Mouse (Mus musculus): ENCODE measurements around the gene Akt1s1.
"Not testable (repeated sequence)": the region's sequence is repeated elsewhere in the genome, so short reads cannot be mapped to it uniquely, and the experiment has no call there.

Gene Akt1s1

GRCm38 (mm10) chr7:44867802-44868201, 19.0 kb downstream of the Akt1s1 start:
- no peak for DNase-seq (ENCODE audit: low read depth in 1 of 2, low spot score in 2 of 2)

GRCm38 (mm10) chr7:44868465-44868864, 19.7 kb downstream of the Akt1s1 start:
- DNase-seq (ENCODE audit: low read depth in 1 of 2, low spot score in 2 of 2), result no peak

- DNase-seq (ENCODE audit: low read depth in 1 of 2, low spot score in 2 of 2), result no peak
Observed at GRCm38 (mm10) chr7:44868919-44869696, 20.3 kb downstream of the Akt1s1 start.

GRCm38 (mm10) chr7:44869697-44870528, 21.1 kb downstream of the Akt1s1 start, which contains the start of gene Ptov1:
Gene Ptov1 (minus strand): TSS chr7:44869788.
- peak; percentile 73 to 79 for DNase-seq (ENCODE audit: low read depth in 1 of 2, low spot score in 2 of 2)

GRCm38 (mm10) chr7:44870614-44871013, 21.8 kb downstream of the Akt1s1 start:
- no peak for DNase-seq (ENCODE audit: low read depth in 1 of 2, low spot score in 2 of 2)

- no peak for DNase-seq (ENCODE audit: low read depth in 1 of 2, low spot score in 2 of 2)
Observed at GRCm38 (mm10) chr7:44871181-44871580, 22.4 kb downstream of the Akt1s1 start.

- not testable (repeated sequence) for DNase-seq (ENCODE audit: low read depth in 1 of 2, low spot score in 2 of 2)
Observed at GRCm38 (mm10) chr7:44871774-44872173, 23.0 kb downstream of the Akt1s1 start.

GRCm38 (mm10) chr7:44877833-44878232, 29.0 kb downstream of the Akt1s1 start:
- no peak for DNase-seq (ENCODE audit: low read depth in 1 of 2, low spot score in 2 of 2)

- no peak for DNase-seq (ENCODE audit: low read depth in 1 of 2, low spot score in 2 of 2)
Observed at GRCm38 (mm10) chr7:44883036-44883435, 34.2 kb downstream of the Akt1s1 start.

- DNase-seq (ENCODE audit: low read depth in 1 of 2, low spot score in 2 of 2), result no peak
Observed at GRCm38 (mm10) chr7:44884637-44885036, 35.8 kb downstream of the Akt1s1 start.

GRCm38 (mm10) chr7:44886964-44887363, 38.2 kb downstream of the Akt1s1 start:
- no peak for DNase-seq (ENCODE audit: low read depth in 1 of 2, low spot score in 2 of 2)

- DNase-seq (ENCODE audit: low read depth in 1 of 2, low spot score in 2 of 2), result no peak
Observed at GRCm38 (mm10) chr7:44888256-44889105, 39.7 kb downstream of the Akt1s1 start.

GRCm38 (mm10) chr7:44890180-44890579, 41.4 kb downstream of the Akt1s1 start:
- DNase-seq (ENCODE audit: low read depth in 1 of 2, low spot score in 2 of 2), result no peak

- no peak for DNase-seq (ENCODE audit: low read depth in 1 of 2, low spot score in 2 of 2)
Observed at GRCm38 (mm10) chr7:44890737-44891136, 41.9 kb downstream of the Akt1s1 start.

GRCm38 (mm10) chr7:44891611-44892010, 42.8 kb downstream of the Akt1s1 start:
- no peak for DNase-seq (ENCODE audit: low read depth in 1 of 2, low spot score in 2 of 2)

GRCm38 (mm10) chr7:44892276-44892921, 43.6 kb downstream of the Akt1s1 start, which contains the start of gene Med25:
Gene Med25 (minus strand): TSS chr7:44892712.
- peak; percentile 60 to 74 for DNase-seq (ENCODE audit: low read depth in 1 of 2, low spot score in 2 of 2)

GRCm38 (mm10) chr7:44893197-44893596, 44.4 kb downstream of the Akt1s1 start:
- DNase-seq (ENCODE audit: low read depth in 1 of 2, low spot score in 2 of 2), result no peak

- DNase-seq (ENCODE audit: low read depth in 1 of 2, low spot score in 2 of 2), result no peak
Observed at GRCm38 (mm10) chr7:44894175-44894574, 45.4 kb downstream of the Akt1s1 start.

GRCm38 (mm10) chr7:44895206-44895592, 46.4 kb downstream of the Akt1s1 start:
- DNase-seq (ENCODE audit: low read depth in 1 of 2, low spot score in 2 of 2), result no peak

- peak; percentile 82 to 87 for DNase-seq (ENCODE audit: low read depth in 1 of 2, low spot score in 2 of 2)
Observed at GRCm38 (mm10) chr7:44895593-44896434, 47.0 kb downstream of the Akt1s1 start, which contains the start of gene Fuz. Gene Fuz (plus strand): TSS chr7:44896079.

All from monocyte, adult 2 months (primary cell).